Mouse (Mus musculus) heart, postnatal 0 days (tissue): ENCODE measurements around the gene Mxi1.

Experiments used
- CTCF ChIP-seq: IDR thresholded peaks from 2 replicates; pipeline ENCODE4 v1.5.1; 2016; ENCODE audit warnings: antibody characterized with exemption, control low read depth, low read depth
- EP300 ChIP-seq: IDR thresholded peaks from 2 replicates; pipeline ENCODE4 v1.6.1; 2016; ENCODE audit warnings: antibody characterized with exemption, low read depth

GRCm38 (mm10) chr19:53405810-53406209 is 95.5 kb downstream of the Mxi1 start:
- TF ChIP-seq CTCF (no peak), EP300 (no peak)
